Mouse (Mus musculus) macrophage (primary cell): ENCODE data around the gene Ssc5d. TPM values are rescaled to one million over a fixed set of nuclear protein-coding genes. Genes with fewer than 3 reads are reported as not detected.
A peak's percentile ranks its signal among the peaks of the same experiment; 100 is the strongest.

Experiments
- H3K27ac ChIP-seq: fragments of 350-480 bp; formaldehyde crosslinking; 2 replicates; pipeline ENCODE4 v1.9.0; 2021
- H3K36me3 ChIP-seq: fragments of 350-480 bp; formaldehyde crosslinking; 2 replicates; pipeline ENCODE4 v1.9.0; 2021; ENCODE audit errors: inconsistent target
- H3K4me3 ChIP-seq: fragments of 350-480 bp; formaldehyde crosslinking; 2 replicates; pipeline ENCODE4 v1.9.0; 2021; ENCODE audit errors: inconsistent target
- H3K79me2 ChIP-seq: fragments of 350-480 bp; formaldehyde crosslinking; 2 replicates; pipeline ENCODE4 v1.9.0; 2021; ENCODE audit errors: inconsistent target
- WGBS: methylation state at CpG from one replicate; pipeline ENCODE4 v1.1.7; 2026; ENCODE audit warnings: inconsistent platforms; ENCODE audit not compliant: missing documents; 5-methylcytosine and 5-hydroxymethylcytosine counted together
- polyA plus RNA-seq: library from polyadenylated mRNA; stranded (reverse); fragments of 250-400 nt; gene quantifications from 3 replicates; pipeline ENCODE4 v1.2.4, GENCODE M21; 2018; ENCODE audit warnings: inconsistent platforms

The Ssc5d gene
- polyA plus RNA-seq, 1 experiment from 2014 or later = 0.33 TPM

- Histone ChIP-seq H3K27ac (no peak overlapping the region), H3K36me3 (no peaks in the 10 kb centered on the region), H3K79me2 (peaks cover 11% of the 10 kb centered on the region), H3K4me3 (no peak overlapping the region)
- 52% methylated on average over 9 of the region's 9 CpGs for WGBS
Observed at GRCm38 (mm10) chr7:4911561-4911960, 14.0 kb upstream of the Ssc5d start.

GRCm38 (mm10) chr7:4912248-4912647, 13.3 kb upstream of the Ssc5d start:
- WGBS = 85% methylated on average over 5 of the region's 5 CpGs
- no peak overlapping the region for H3K4me3 ChIP-seq
- H3K79me2 ChIP-seq = peaks cover 18% of the 10 kb centered on the region
- H3K36me3 ChIP-seq = no peaks in the 10 kb centered on the region
- no peak overlapping the region for H3K27ac ChIP-seq

DNA sequence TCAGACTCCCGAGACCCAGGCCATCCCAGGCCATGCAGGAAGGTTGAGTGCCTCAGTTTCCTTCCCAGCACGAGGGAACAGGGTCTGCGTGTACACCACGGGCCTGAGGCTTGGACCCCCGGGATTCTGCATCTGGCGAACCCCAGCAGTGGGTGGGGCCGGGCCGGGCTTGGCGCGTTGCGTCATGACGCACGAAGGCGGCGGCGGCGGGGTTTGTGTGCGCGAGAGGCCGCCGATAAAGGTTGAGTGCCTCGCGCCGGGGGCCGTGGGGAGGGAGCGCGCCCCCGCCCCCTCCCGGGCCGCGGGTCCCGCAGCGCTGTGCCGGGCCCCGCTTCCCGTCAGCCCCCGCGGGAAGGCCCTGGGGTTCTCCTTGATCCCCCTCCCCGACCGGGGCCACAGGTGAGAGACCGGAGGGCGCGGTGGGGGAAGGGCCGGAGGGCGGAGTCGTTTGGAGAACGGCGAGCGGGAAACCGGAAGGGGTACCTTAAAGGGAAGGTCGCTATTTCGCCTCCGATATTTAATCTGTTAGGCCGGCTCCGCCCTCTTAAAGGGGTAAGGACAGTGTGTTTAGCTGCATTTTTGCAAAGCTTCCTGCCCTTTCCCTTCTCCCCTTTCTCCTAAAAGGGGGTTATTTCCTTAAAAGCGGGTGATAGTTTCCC, 10.4 kb upstream of the Ssc5d start, which contains the start of gene Zfp628:
Zfp628 (plus strand) TSS at position 211 of the 659 bp plus-strand sequence.
- Histone ChIP-seq H3K36me3 (peaks cover 19% of the 10 kb centered on the region; the same call in 1 of the 2 replicates), H3K27ac (peak within 1 kb of the TSS; percentile 73), H3K4me3 (peak within 1 kb of the TSS; percentile 81), H3K79me2 (peaks cover 30% of the 10 kb centered on the region)
- WGBS = 1% methylated on average over 56 of the region's 56 CpGs

- Histone ChIP-seq H3K27ac (peak overlapping the region; percentile 73), H3K36me3 (peaks cover 20% of the 10 kb centered on the region; the same call in 1 of the 2 replicates), H3K79me2 (peaks cover 30% of the 10 kb centered on the region), H3K4me3 (peak overlapping the region; percentile 72)
- 20% methylated on average over 14 of the region's 14 CpGs for WGBS
Observed at GRCm38 (mm10) chr7:4915669-4916416, 9.7 kb upstream of the Ssc5d start.

- WGBS = 93% methylated on average over 2 of the region's 2 CpGs
Observed at GRCm38 (mm10) chr7:4917494-4917893, 8.1 kb upstream of the Ssc5d start.

DNA sequence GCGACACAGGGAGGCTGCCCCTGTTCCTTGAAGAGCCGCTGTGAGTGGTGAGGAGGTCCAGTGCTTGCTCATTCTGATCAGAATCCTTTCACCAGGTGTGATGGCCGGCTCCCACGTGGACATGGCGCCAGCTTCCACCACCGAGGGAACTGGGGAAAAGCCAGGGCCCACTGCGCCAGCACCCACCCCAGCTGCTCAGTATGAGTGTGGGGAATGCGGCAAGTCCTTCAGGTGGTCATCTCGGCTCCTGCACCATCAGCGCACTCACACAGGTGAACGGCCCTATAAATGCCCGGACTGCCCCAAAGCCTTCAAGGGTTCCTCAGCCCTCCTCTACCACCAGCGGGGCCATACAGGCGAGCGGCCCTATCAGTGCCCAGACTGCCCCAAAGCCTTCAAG, 6.9 kb upstream of the Ssc5d start:
- Histone ChIP-seq H3K79me2 (peaks cover 30% of the 10 kb centered on the region), H3K4me3 (no peak overlapping the region), H3K36me3 (peaks cover 20% of the 10 kb centered on the region; the same call in 1 of the 2 replicates), H3K27ac (no peak overlapping the region)
- 91% methylated on average over 15 of the region's 15 CpGs for WGBS

More at GRCm38 (mm10) chr7:4917494-4917893, 8.1 kb upstream of the Ssc5d start:
- Histone ChIP-seq H3K36me3 (peaks cover 20% of the 10 kb centered on the region; the same call in 1 of the 2 replicates), H3K27ac (no peak overlapping the region), H3K79me2 (peaks cover 30% of the 10 kb centered on the region), H3K4me3 (no peak overlapping the region)

DNA sequence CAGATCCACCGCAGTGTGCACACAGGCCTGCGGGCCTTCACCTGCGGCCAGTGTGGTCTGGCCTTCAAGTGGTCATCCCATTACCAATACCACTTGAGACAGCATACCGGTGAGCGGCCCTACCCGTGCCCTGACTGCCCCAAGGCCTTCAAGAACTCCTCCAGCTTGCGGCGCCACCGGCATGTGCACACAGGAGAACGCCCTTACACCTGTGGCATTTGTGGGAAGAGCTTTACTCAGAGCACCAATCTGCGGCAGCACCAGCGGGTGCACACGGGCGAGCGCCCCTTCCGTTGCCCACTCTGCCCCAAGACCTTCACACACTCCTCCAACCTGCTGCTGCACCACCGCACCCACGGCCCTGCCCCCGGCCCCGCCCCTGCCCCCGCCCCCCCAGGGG, 6.5 kb upstream of the Ssc5d start:
- peaks cover 20% of the 10 kb centered on the region; the same call in 1 of the 2 replicates for H3K36me3 ChIP-seq
- no peak overlapping the region for H3K27ac ChIP-seq
- no peak overlapping the region for H3K4me3 ChIP-seq
- peaks cover 30% of the 10 kb centered on the region for H3K79me2 ChIP-seq
- 96% methylated on average over 18 of the region's 21 CpGs for WGBS

GRCm38 (mm10) chr7:4919971-4920370, 5.6 kb upstream of the Ssc5d start:
- peaks cover 20% of the 10 kb centered on the region; the same call in 1 of the 2 replicates for H3K36me3 ChIP-seq
- 93% methylated on average over 21 of the region's 21 CpGs for WGBS
- H3K79me2 ChIP-seq = peaks cover 30% of the 10 kb centered on the region
- no peak overlapping the region for H3K27ac ChIP-seq
- H3K4me3 ChIP-seq = no peak overlapping the region

- no peak overlapping the region for H3K27ac ChIP-seq
- H3K36me3 ChIP-seq = peaks cover 20% of the 10 kb centered on the region; the same call in 1 of the 2 replicates
- H3K4me3 ChIP-seq = no peak overlapping the region
- 97% methylated on average over 17 of the region's 19 CpGs for WGBS
- peaks cover 29% of the 10 kb centered on the region for H3K79me2 ChIP-seq
Observed at GRCm38 (mm10) chr7:4920496-4920895, 5.1 kb upstream of the Ssc5d start.

GRCm38 (mm10) chr7:4920976-4921823, 4.4 kb upstream of the Ssc5d start:
- 59% methylated on average over 23 of the region's 23 CpGs for whole genome bisulfite sequencing

GRCm38 (mm10) chr7:4921824-4922482, 3.6 kb upstream of the Ssc5d start, which contains the start of gene Nat14:
Nat14 (plus strand) TSS chr7:4922028.
- H3K27ac ChIP-seq = no peak within 1 kb of the TSS
- 47% methylated on average over 8 of the region's 8 CpGs for WGBS
- H3K4me3 ChIP-seq = no peak within 1 kb of the TSS
- peaks cover 15% of the 10 kb centered on the region for H3K79me2 ChIP-seq
- H3K36me3 ChIP-seq = peaks cover 20% of the 10 kb centered on the region; the same call in 1 of the 2 replicates

More at GRCm38 (mm10) chr7:4920976-4921823, 4.4 kb upstream of the Ssc5d start:
- Histone ChIP-seq H3K79me2 (peaks cover 22% of the 10 kb centered on the region), H3K27ac (no peak overlapping the region), H3K36me3 (peaks cover 20% of the 10 kb centered on the region; the same call in 1 of the 2 replicates), H3K4me3 (no peak overlapping the region)

GRCm38 (mm10) chr7:4922508-4922907, 3.1 kb upstream of the Ssc5d start:
- Histone ChIP-seq H3K4me3 (no peak overlapping the region), H3K27ac (no peak overlapping the region), H3K79me2 (peaks cover 9% of the 10 kb centered on the region; the same call in 1 of the 2 replicates), H3K36me3 (peaks cover 20% of the 10 kb centered on the region; the same call in 1 of the 2 replicates)
- WGBS = 3% methylated on average over 14 of the region's 14 CpGs

DNA sequence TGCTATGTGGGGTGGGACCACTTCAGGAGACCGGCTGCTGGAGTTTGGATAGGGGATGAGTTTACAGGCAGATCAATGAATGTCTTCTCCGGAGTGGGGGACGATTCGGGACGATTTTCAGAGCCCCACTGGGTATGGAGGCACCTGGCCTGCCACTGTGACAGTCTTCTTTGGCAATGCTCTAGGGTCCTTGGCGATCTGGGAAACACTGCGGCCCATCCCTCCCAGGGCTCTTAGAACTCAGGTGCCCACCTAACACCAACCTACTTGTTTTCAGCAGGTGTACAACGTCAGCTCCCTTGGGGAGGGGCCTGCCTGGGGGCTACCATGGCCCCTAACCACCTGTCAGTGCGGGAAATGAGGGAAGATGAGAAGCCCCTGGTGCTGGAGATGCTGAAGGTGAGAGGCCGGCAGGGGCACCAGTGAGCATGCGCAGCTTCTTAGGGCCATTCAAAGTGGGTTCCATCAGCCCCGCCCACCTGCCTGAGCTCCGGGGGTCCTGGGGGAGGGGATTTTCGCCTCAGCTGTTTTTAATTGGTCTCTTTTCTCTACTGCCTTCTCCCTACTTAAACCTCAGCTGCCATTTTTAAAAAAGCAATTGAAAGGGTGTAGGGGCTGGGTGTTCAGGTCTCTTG, 2.5 kb upstream of the Ssc5d start:
- no peak overlapping the region for H3K4me3 ChIP-seq
- 6% methylated on average over 13 of the region's 14 CpGs for WGBS
- H3K27ac ChIP-seq = no peak overlapping the region
- H3K36me3 ChIP-seq = peaks cover 15% of the 10 kb centered on the region; the same call in 1 of the 2 replicates
- H3K79me2 ChIP-seq = peaks cover 4% of the 10 kb centered on the region; the same call in 1 of the 2 replicates
